ENCODE assay signal across 1 mouse cellular context in the genomic region with DNA sequence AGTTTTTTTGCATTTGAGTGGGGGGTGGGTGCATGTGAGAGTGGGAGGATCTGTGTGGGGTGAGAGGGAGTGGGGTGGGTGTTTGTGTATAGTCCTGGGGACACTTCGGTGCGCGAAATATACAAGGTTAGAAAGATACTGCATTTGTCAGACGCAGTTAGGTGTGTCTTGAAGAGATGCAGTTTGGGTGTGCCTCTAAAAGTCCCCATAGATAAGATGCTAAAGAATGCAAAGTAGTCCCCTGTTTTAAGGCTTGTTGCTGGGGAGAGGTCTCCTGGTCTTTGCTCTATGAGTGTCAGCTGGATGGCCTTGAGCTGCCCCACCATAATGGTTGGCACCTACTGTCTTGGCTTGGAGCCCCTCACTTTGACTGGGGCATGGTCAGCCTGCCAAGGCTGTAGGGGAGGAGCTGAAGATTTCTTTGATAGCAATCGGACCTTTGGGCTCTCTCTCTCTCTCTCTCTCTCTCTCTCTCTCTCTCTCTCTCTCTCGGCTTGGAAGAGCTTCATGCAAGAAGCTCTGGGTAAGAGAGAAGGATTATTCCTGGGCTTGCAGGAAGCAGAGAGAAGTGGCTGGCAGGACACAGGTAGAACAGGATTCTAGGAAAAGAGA.
TF ChIP-seq lines count a peak whose summit lies in the region.

No protein-coding gene starts in this region.

TF ChIP-seq in MEL, 35 proteins besides CTCF, POLR2A, EP300 and RAD21 (continued from another document):
- TF ChIP-seq GATA1 (IDR thresholded peaks at IDR 0.05; ENCODE audit: low read depth, low read length), result peak; percentile 74
- no peak for TF ChIP-seq MAZ (IDR thresholded peaks at IDR 0.05; ENCODE audit: low read depth, low read length)
- peak; percentile 43 for TF ChIP-seq SIN3A (IDR thresholded peaks at IDR 0.05; ENCODE audit: low read length)
